Mouse (Mus musculus) limb, embryonic 12.5 days (tissue): ENCODE results near the gene Fibp. TPM values are rescaled to one million over a fixed set of nuclear protein-coding genes. Genes with fewer than 3 reads are reported as not detected.
"Not testable (repeated sequence)": the region's sequence is repeated elsewhere in the genome, so short reads cannot be mapped to it uniquely, and the experiment has no call there.

ENCODE experiments used
- ATAC-seq: fragments of 200-750 bp; cut with Nextera tagmentation; 2 replicates; pipeline ENCODE4 v1.8.0; 2017; ENCODE audit warnings: low read depth, moderate TSS enrichment; ENCODE audit not compliant: insufficient number of reproducible peaks, insufficient read depth, low FRiP score, low TSS enrichment
- H3K27ac ChIP-seq: fragments of 300-500 bp; sonication (generic); 2 replicates; pipeline ENCODE4 v1.5.1; 2016; ENCODE audit warnings: mild to moderate bottlenecking, moderate library complexity
- H3K27me3 ChIP-seq: fragments of 300-500 bp; sonication (generic); 2 replicates; pipeline ENCODE4 v1.6.1; 2016; ENCODE audit warnings: mild to moderate bottlenecking, moderate library complexity
- H3K36me3 ChIP-seq: fragments of 300-500 bp; sonication (generic); 2 replicates; pipeline ENCODE4 v1.6.1; 2016; ENCODE audit warnings: mild to moderate bottlenecking, moderate library complexity
- H3K4me1 ChIP-seq: fragments of 300-500 bp; sonication (generic); replicated peaks from 2 replicates; pipeline ENCODE4 v1.6.1; 2016
- H3K4me2 ChIP-seq: fragments of 300-500 bp; sonication (generic); 2 replicates; pipeline ENCODE4 v1.6.1; 2016; ENCODE audit warnings: mild to moderate bottlenecking, moderate library complexity
- H3K4me3 ChIP-seq: fragments of 300-500 bp; sonication (generic); replicated peaks from 2 replicates; pipeline ENCODE4 v1.5.1; 2016; ENCODE audit warnings: mild to moderate bottlenecking
- H3K9ac ChIP-seq: fragments of 300-500 bp; sonication (generic); replicated peaks from 2 replicates; pipeline ENCODE4 v1.6.1; 2016; ENCODE audit warnings: mild to moderate bottlenecking, moderate library complexity
- H3K9me3 ChIP-seq: fragments of 300-500 bp; sonication (generic); 2 replicates; pipeline ENCODE4 v1.6.1; 2016; ENCODE audit warnings: mild to moderate bottlenecking, moderate library complexity
- WGBS: fragments of 180-500 bp; shearing (Covaris S2); methylation state at CpG from one replicate; pipeline ENCODE4 v1.1.7; 2016; 5-methylcytosine and 5-hydroxymethylcytosine counted together
- polyA plus RNA-seq: library from polyadenylated mRNA; unstranded; fragments of >200 nt; fragmentation: Nextera tagmentation; extraction: Ambion mirVana; gene quantifications from 2 replicates; pipeline ENCODE4 v1.2.1, GENCODE M21; 2016

Gene Fibp
- polyA plus RNA-seq, 1 experiment from 2014 or later: 140 TPM

DNA sequence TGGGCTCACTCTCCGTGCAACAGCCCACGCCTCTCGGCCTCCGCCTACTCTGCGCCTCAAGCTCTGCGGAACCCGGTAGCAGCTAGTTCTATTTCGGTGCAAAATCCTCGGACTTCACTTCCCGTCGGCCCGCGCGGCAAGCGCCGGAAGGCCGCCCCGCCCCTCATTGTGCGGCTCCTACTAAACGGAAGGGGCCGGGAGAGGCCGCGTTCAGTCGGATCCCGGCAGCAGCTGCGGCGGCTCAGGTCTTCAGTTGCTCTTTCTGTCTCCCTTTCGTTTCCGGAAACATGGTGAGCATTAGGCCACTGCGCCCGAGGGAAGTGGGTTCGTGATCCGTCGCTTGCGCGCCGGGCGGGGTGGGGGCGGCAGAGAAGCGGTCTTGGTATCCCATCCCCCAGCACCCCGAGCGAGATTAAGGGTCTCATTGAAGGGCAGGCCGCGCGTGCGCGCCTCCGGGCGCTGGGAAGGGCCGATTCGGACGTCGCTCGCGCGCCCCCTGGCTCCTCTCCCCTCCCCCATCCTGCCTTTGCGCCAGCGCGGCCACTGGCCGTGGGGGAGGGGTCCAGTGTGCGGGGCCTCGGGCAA is 30.0 kb downstream of the Fibp start, which contains the start of gene Cfl1:
TSS of gene Cfl1 (plus strand) at position 143 of the 585 bp plus-strand sequence.
- no peaks in the 10 kb centered on the region for H3K9me3 ChIP-seq
- peak within 1 kb of the TSS; percentile 96 for H3K9ac ChIP-seq
- H3K4me3 ChIP-seq: peak within 1 kb of the TSS; percentile 99
- H3K36me3 ChIP-seq: peaks cover 49% of the 10 kb centered on the region
- H3K4me1 ChIP-seq: peaks cover 34% of the 10 kb centered on the region
- H3K4me2 ChIP-seq: peak within 1 kb of the TSS; percentile 82
- H3K27me3 ChIP-seq: no peaks in the 10 kb centered on the region
- under 1% methylated on average over 62 of the region's 62 CpGs for WGBS
- H3K27ac ChIP-seq: peak within 1 kb of the TSS; percentile 99
- ATAC-seq: peak; percentile 20

DNA sequence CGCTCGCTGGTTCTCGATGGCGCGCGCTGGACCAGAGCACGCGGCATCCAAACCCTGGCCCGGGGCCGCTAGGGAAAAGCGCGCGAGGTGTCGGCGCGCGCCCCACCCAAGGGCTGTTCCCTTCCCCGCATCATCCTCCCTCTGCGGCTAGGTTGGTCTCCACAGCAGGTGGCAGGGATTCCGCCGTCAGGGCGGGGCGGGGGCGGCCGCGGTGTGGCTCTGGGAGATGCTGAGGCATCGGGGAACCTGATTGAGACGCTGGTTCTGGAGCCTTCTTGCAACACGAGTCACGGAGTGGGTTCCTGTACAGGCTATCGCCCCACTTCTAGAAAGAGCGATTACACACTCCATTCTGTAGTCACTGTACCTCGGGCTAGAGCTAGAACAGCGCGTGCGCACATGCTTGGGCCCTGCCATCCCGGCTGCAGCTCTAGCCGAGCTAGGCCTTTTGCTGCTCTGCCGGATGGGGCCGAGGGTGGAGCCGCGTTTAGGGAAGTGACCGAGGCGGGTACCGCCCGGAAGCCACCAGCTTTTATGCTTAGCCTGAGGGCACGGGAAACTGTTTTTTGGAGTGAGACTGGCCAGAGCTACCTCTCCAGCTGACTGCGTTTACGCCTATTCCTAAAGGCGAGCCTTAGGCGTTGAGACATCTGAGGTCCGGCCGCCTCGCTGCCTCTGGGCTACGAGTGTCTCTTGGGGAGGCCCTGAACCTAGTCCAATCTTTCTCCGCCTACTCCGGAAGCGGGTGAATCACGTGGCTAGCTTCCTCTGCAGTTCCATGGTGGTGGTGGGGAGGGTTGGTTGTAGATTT is 30.7 kb downstream of the Fibp start:
- Histone ChIP-seq H3K36me3 (peaks cover 49% of the 10 kb centered on the region), H3K9me3 (no peaks in the 10 kb centered on the region), H3K4me2 (peak overlapping the region; percentile 82), H3K4me3 (peak overlapping the region; percentile 99), H3K4me1 (peaks cover 34% of the 10 kb centered on the region), H3K27ac (peak overlapping the region; percentile 99), H3K9ac (peak overlapping the region; percentile 96), H3K27me3 (no peaks in the 10 kb centered on the region)
- WGBS: under 1% methylated on average over 59 of the region's 59 CpGs
- ATAC-seq: peak; percentile 3; the same call in 1 of the 2 replicates

- ATAC-seq: no peak
- H3K4me1 ChIP-seq: peaks cover 21% of the 10 kb centered on the region
- no peak overlapping the region for H3K4me3 ChIP-seq
- no peak overlapping the region for H3K9ac ChIP-seq
- no peaks in the 10 kb centered on the region for H3K9me3 ChIP-seq
- peaks cover 58% of the 10 kb centered on the region for H3K36me3 ChIP-seq
- no peak overlapping the region for H3K27ac ChIP-seq
- H3K27me3 ChIP-seq: no peaks in the 10 kb centered on the region
- 88% methylated on average over 4 of the region's 4 CpGs for WGBS
- no peak overlapping the region for H3K4me2 ChIP-seq
These were observed 32.2 kb downstream of the Fibp start for GRCm38 (mm10) chr19:5492641-5493040.

GRCm38 (mm10) chr19:5493301-5493721 is 32.9 kb downstream of the Fibp start:
- H3K27me3 ChIP-seq, ATAC-seq, H3K4me2 ChIP-seq, H3K4me3 ChIP-seq, H3K9me3 ChIP-seq, H3K27ac ChIP-seq, H3K9ac ChIP-seq: not testable (repeated sequence)
- 71% methylated on average over 9 of the region's 9 CpGs for WGBS
- Histone ChIP-seq H3K4me1 (peaks cover 21% of the 10 kb centered on the region), H3K36me3 (peaks cover 64% of the 10 kb centered on the region)

GRCm38 (mm10) chr19:5494314-5494713 is 33.9 kb downstream of the Fibp start:
- no peaks in the 10 kb centered on the region for H3K27me3 ChIP-seq
- WGBS: 82% methylated on average over 3 of the region's 3 CpGs
- peaks cover 18% of the 10 kb centered on the region for H3K4me1 ChIP-seq
- peaks cover 64% of the 10 kb centered on the region for H3K36me3 ChIP-seq
- no peak overlapping the region for H3K9ac ChIP-seq
- H3K4me2 ChIP-seq: no peak overlapping the region
- H3K4me3 ChIP-seq: no peak overlapping the region
- H3K27ac ChIP-seq: no peak overlapping the region
- ATAC-seq: no peak
- H3K9me3 ChIP-seq: no peaks in the 10 kb centered on the region

DNA sequence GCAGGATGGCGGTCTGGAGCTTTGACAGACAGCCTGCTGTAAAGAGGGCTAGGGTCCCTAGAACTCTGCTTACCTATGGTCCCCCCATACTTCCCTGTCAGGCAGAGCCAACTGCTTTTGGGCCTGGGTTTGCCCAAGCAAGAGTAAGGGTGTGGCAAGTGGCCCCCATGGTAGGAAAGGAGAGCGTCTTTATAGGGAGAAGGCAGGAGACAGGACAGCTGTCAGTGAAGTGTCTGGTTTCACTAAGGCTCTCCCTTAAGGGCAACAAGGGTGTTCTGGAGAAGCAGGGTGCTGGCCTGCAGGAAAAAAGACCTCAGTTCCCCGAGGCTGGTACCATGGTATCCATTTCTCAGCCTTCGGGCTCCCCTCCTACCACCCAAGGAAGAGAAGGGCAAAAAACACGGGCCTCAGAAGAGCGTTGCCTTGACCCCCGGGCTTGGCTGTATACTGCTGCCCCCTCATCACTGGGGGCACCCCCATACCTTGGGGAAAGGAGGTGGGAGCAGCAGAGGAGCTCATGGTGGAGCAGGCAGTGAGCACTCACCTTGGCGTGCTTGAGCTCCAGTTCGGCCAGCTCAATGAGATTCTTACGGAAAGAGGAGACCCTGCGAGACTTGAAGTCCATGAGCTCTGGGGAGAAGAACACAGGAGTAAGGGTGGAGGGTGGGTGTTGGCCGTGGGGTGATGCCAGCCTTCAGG is 35.1 kb downstream of the Fibp start:
- H3K4me1 ChIP-seq: peaks cover 14% of the 10 kb centered on the region
- peaks cover 64% of the 10 kb centered on the region for H3K36me3 ChIP-seq
- H3K4me2 ChIP-seq: no peak overlapping the region
- no peak overlapping the region for H3K9ac ChIP-seq
- WGBS: 83% methylated on average over 12 of the region's 12 CpGs
- H3K4me3 ChIP-seq: no peak overlapping the region
- H3K9me3 ChIP-seq: no peaks in the 10 kb centered on the region
- no peak overlapping the region for H3K27ac ChIP-seq
- ATAC-seq: no peak
- no peaks in the 10 kb centered on the region for H3K27me3 ChIP-seq

DNA sequence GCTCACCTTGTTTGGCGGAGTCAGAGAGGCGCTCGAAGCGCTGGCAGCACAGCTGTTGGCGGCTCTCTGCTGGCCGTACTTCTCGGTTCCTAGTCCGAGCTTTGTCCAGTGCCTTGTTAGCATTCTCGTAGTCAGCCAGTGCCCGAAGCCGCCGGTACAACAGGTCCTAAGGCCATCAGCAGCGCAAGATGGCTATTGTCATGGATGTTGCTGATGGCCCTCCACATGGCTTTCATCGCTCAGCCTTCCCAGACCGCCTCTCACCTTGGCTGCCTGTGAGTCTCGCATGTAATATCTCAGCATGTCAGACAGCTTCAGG is 35.6 kb downstream of the Fibp start:
- peaks cover 14% of the 10 kb centered on the region for H3K4me1 ChIP-seq

DNA sequence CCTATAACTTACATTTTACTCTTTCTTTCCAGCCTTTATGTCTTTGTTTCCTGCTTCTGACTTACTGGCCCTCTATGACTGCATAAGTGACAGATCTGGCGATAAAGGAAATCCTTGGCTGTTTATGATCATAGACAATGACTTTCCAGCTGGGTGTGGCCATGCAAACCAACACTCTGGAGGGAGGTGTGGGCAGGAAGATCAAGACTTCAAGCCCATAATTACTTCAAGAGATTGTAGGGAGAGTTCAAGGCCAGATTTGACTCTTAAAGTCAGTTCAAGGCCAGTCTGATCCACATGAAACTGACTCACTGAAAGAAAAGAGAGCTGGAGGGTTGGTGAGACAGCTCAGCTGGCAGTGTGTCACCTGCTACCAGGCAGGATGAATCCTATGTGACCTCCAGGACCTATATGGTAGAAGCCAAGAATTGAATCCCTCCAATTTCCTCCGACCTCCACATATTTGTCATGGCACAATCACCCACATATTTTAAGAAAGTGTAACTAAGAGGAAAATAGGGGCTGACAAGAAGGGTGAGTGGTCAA is 40.0 kb downstream of the Fibp start:
- peaks cover 29% of the 10 kb centered on the region for H3K36me3 ChIP-seq
- H3K9me3 ChIP-seq: no peaks in the 10 kb centered on the region
- H3K27me3 ChIP-seq: no peaks in the 10 kb centered on the region
- 84% methylated on average over 2 of the region's 2 CpGs for WGBS
- no peak overlapping the region for H3K4me3 ChIP-seq
- H3K9ac ChIP-seq: no peak overlapping the region
- H3K4me2 ChIP-seq: no peak overlapping the region
- H3K27ac ChIP-seq: no peak overlapping the region
- no peak for ATAC-seq
- H3K4me1 ChIP-seq: no peaks in the 10 kb centered on the region

More for the DNA sequence above, 35.6 kb downstream of the Fibp start:
- Histone ChIP-seq H3K9ac (no peak overlapping the region), H3K4me2 (no peak overlapping the region), H3K4me3 (no peak overlapping the region), H3K36me3 (peaks cover 64% of the 10 kb centered on the region), H3K9me3 (no peaks in the 10 kb centered on the region), H3K27ac (no peak overlapping the region), H3K27me3 (no peaks in the 10 kb centered on the region)
- no peak for ATAC-seq
- 82% methylated on average over 16 of the region's 16 CpGs for WGBS

DNA sequence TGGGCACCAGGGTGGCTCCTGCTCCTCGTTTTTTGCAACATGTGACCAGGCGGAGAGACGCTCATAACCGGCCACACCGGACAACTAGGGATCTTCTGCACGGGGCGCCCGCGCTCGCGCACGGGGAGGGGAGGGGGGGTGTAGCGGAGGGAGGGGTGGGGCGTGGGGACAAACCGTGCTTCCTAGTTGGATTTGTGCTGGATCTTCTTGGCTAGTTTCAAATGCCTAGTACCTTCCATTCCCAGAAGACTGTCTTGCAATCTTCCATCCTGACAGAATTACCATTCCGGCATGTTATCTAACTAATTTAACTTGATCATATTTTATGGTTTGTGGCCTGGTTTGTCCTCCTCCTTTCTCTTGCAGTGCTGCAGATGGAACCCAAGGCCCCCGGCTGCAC is 43.3 kb downstream of the Fibp start, which contains the start of gene 1700020D05Rik:
TSS of gene 1700020D05Rik (minus strand) at position 101 of the 400 bp plus-strand sequence.
- ATAC-seq: no peak
- H3K27ac ChIP-seq: no peak within 1 kb of the TSS
- no peaks in the 10 kb centered on the region for H3K27me3 ChIP-seq
- H3K9ac ChIP-seq: no peak within 1 kb of the TSS
- H3K36me3 ChIP-seq: no peaks in the 10 kb centered on the region; the same call in 1 of the 2 replicates
- no peaks in the 10 kb centered on the region for H3K4me1 ChIP-seq
- 60% methylated on average over 17 of the region's 17 CpGs for WGBS
- peaks cover 7% of the 10 kb centered on the region; the same call in 1 of the 2 replicates for H3K9me3 ChIP-seq
- no peak within 1 kb of the TSS for H3K4me2 ChIP-seq
- H3K4me3 ChIP-seq: no peak within 1 kb of the TSS

GRCm38 (mm10) chr19:5510031-5511026 is 49.9 kb downstream of the Fibp start, which contains the start of gene Snx32:
TSS of gene Snx32 (minus strand) at chr19:5510538.
- 2% methylated on average over 47 of the region's 47 CpGs for WGBS

More at GRCm38 (mm10) chr19:5510031-5511026, 49.9 kb downstream of the Fibp start, which contains the start of gene Snx32:
- Histone ChIP-seq H3K27ac (no peak within 1 kb of the TSS), H3K27me3 (no peaks in the 10 kb centered on the region), H3K4me1 (peaks cover 15% of the 10 kb centered on the region), H3K9me3 (peaks cover 28% of the 10 kb centered on the region), H3K4me3 (peak within 1 kb of the TSS; percentile 45), H3K4me2 (peak within 1 kb of the TSS; percentile 63), H3K36me3 (no peaks in the 10 kb centered on the region), H3K9ac (peak within 1 kb of the TSS; percentile 50)
- peak; percentile 99 for ATAC-seq
